Mouse (Mus musculus) embryonic fibroblast, embryonic 13.5 days (primary cell): ENCODE measurements around the gene Chchd3. TPM values are rescaled to one million over a fixed set of nuclear protein-coding genes. Genes with fewer than 3 reads are reported as not detected.

ENCODE experiments used
- H3K27ac ChIP-seq: 2 replicates; pipeline ENCODE4 v1.5.1; 2012; ENCODE audit warnings: low read length, control low read depth, inconsistent platforms; ENCODE audit not compliant: insufficient read depth
- H3K4me1 ChIP-seq: 2 replicates; pipeline ENCODE4 v1.6.1; 2011; ENCODE audit warnings: low read length; ENCODE audit not compliant: control insufficient read depth, insufficient read depth
- H3K4me3 ChIP-seq: 2 replicates; pipeline ENCODE4 v1.5.1; 2011; ENCODE audit warnings: mild to moderate bottlenecking, control low read depth, low read length; ENCODE audit not compliant: insufficient read depth
- CTCF ChIP-seq: IDR thresholded peaks from 2 replicates; pipeline ENCODE4 v1.5.1; 2011; ENCODE audit warnings: mild to moderate bottlenecking, control low read depth, low read length, moderate library complexity, borderline replicate concordance; ENCODE audit not compliant: insufficient read depth
- POLR2A ChIP-seq: IDR thresholded peaks from 2 replicates; pipeline ENCODE4 v1.6.1; 2011; ENCODE audit warnings: low read depth, mild to moderate bottlenecking, control low read depth, low read length, moderate library complexity
- polyA plus RNA-seq: library from polyadenylated mRNA; stranded (reverse); fragments of >200 nt; gene quantifications from 2 replicates; pipeline ENCODE4 v1.2.4, GENCODE M21; 2011; ENCODE audit warnings: low read depth; ENCODE audit not compliant: missing spikeins, insufficient read length

The Chchd3 gene
- polyA plus RNA-seq, 1 experiment = 108 TPM

- H3K27ac ChIP-seq = no peak overlapping the region
- H3K4me1 ChIP-seq = no peaks in the 10 kb centered on the region
- TF ChIP-seq CTCF (no peak), POLR2A (no peak)
- no peak overlapping the region for H3K4me3 ChIP-seq
These were observed 149.4 kb downstream of the Chchd3 start for GRCm38 (mm10) chr6:32910692-32911091.

GRCm38 (mm10) chr6:32899061-32899460 is 161.0 kb downstream of the Chchd3 start:
- Histone ChIP-seq H3K27ac (no peak overlapping the region), H3K4me1 (no peaks in the 10 kb centered on the region), H3K4me3 (no peak overlapping the region)
- TF ChIP-seq POLR2A (no peak), CTCF (no peak)

GRCm38 (mm10) chr6:32894100-32894499 is 166.0 kb downstream of the Chchd3 start:
- Histone ChIP-seq H3K4me1 (no peaks in the 10 kb centered on the region), H3K4me3 (no peak overlapping the region), H3K27ac (no peak overlapping the region)
- TF ChIP-seq CTCF = no peak
- TF ChIP-seq POLR2A = no peak

- H3K4me3 ChIP-seq = no peak overlapping the region
- TF ChIP-seq POLR2A = no peak
- no peak for TF ChIP-seq CTCF
- no peaks in the 10 kb centered on the region for H3K4me1 ChIP-seq
- no peak overlapping the region for H3K27ac ChIP-seq
These were observed 169.3 kb downstream of the Chchd3 start for GRCm38 (mm10) chr6:32890726-32891125.

GRCm38 (mm10) chr6:32888894-32889529 is 171.0 kb downstream of the Chchd3 start:
- Histone ChIP-seq H3K4me1 (no peaks in the 10 kb centered on the region), H3K4me3 (no peak overlapping the region), H3K27ac (no peak overlapping the region)
- TF ChIP-seq POLR2A (no peak), CTCF (no peak)

- no peak for TF ChIP-seq POLR2A
- TF ChIP-seq CTCF = no peak
- Histone ChIP-seq H3K4me3 (no peak overlapping the region), H3K27ac (no peak overlapping the region), H3K4me1 (no peaks in the 10 kb centered on the region)
These were observed 181.5 kb downstream of the Chchd3 start for GRCm38 (mm10) chr6:32878586-32878985.

- Histone ChIP-seq H3K4me1 (no peaks in the 10 kb centered on the region), H3K4me3 (no peak overlapping the region), H3K27ac (no peak overlapping the region)
- no peak for TF ChIP-seq POLR2A
- no peak for TF ChIP-seq CTCF
These were observed 185.9 kb downstream of the Chchd3 start for GRCm38 (mm10) chr6:32874176-32874575.

GRCm38 (mm10) chr6:32872805-32873204 is 187.3 kb downstream of the Chchd3 start:
- Histone ChIP-seq H3K4me1 (no peaks in the 10 kb centered on the region), H3K4me3 (no peak overlapping the region), H3K27ac (no peak overlapping the region)
- TF ChIP-seq POLR2A (no peak), CTCF (no peak)

- H3K27ac ChIP-seq = no peak overlapping the region
- no peaks in the 10 kb centered on the region; the same call in 1 of the 2 replicates for H3K4me1 ChIP-seq
- TF ChIP-seq CTCF (no peak), POLR2A (no peak)
These were observed 209.1 kb downstream of the Chchd3 start for GRCm38 (mm10) chr6:32850960-32851359.

GRCm38 (mm10) chr6:32848974-32849373 is 211.1 kb downstream of the Chchd3 start:
- no peak overlapping the region for H3K27ac ChIP-seq
- no peak overlapping the region for H3K4me3 ChIP-seq
- TF ChIP-seq POLR2A = no peak
- no peak for TF ChIP-seq CTCF
- no peaks in the 10 kb centered on the region; the same call in 1 of the 2 replicates for H3K4me1 ChIP-seq

More at GRCm38 (mm10) chr6:32850960-32851359, 209.1 kb downstream of the Chchd3 start:
- H3K4me3 ChIP-seq = no peak overlapping the region

- no peak for TF ChIP-seq POLR2A
- TF ChIP-seq CTCF = no peak
- Histone ChIP-seq H3K4me3 (no peak overlapping the region), H3K4me1 (no peaks in the 10 kb centered on the region; the same call in 1 of the 2 replicates), H3K27ac (no peak overlapping the region)
These were observed 214.6 kb downstream of the Chchd3 start for GRCm38 (mm10) chr6:32845463-32845862.
